Mouse (Mus musculus) stomach, postnatal 0 days (tissue): ENCODE measurements at regions not wholly inside any gene's neighbourhood (a gene's known extent, or its start where the extent isn't known, plus 50 kb on each side); places are given as distances from the start of the nearest gene placed in this dataset.

Experiments used
- CTCF ChIP-seq: IDR thresholded peaks from 2 replicates; pipeline ENCODE4 v1.5.1; 2016; ENCODE audit warnings: antibody characterized with exemption, low read depth, mild to moderate bottlenecking, moderate library complexity
- EP300 ChIP-seq: optimal IDR thresholded peaks from 2 replicates; pipeline ENCODE3; 2016; ENCODE audit warnings: antibody characterized with exemption

DNA sequence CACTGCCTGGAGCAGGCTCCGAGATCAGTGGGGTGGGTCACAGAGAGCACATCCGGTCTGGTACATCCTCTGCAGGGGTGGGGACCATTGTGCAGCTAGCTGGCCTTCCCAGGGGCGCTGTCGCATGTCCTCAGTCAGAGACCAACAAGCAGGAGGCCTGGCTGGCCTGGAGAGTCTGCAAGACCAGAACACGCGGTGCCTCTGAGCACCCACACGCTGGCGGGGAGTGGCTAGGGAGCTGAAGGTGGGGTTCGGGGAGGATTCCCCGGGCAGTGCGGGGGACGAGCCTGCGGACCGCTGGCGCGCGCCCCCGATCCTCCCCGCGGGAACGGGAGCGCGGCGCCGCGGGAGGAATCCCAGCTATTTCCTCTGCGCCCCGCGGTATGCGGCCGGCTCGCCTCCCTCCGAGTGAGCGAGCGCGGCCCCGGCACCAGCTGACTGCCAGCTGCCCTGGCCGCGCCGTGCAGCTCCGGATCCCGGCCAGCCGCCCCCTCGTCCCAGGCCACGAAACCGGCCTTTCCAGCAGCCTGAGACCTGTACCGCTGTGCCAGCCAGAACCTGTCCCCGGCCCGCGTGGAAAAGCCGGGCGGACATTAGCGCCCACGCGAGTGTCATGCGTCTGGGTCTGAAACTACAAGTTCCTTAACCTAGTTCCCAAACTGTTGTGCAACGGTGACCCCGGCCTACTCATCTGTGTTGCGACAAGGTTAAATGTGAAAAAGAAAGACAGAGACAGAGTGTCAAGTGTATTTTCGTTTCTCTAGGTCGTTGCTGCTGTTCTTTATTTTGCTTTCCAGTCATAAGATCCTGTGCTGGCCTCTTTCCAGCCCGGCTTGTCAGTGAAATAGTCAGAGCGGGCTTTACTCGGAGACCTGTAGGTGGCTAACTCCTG lies 61.2 kb downstream of the Pkdcc start:
- peak; percentile 31; the same call in 1 of the 2 replicates for TF ChIP-seq CTCF
- no peak for TF ChIP-seq EP300
